25 mouse cellular contexts compared by ENCODE assay signal in the genomic region with DNA sequence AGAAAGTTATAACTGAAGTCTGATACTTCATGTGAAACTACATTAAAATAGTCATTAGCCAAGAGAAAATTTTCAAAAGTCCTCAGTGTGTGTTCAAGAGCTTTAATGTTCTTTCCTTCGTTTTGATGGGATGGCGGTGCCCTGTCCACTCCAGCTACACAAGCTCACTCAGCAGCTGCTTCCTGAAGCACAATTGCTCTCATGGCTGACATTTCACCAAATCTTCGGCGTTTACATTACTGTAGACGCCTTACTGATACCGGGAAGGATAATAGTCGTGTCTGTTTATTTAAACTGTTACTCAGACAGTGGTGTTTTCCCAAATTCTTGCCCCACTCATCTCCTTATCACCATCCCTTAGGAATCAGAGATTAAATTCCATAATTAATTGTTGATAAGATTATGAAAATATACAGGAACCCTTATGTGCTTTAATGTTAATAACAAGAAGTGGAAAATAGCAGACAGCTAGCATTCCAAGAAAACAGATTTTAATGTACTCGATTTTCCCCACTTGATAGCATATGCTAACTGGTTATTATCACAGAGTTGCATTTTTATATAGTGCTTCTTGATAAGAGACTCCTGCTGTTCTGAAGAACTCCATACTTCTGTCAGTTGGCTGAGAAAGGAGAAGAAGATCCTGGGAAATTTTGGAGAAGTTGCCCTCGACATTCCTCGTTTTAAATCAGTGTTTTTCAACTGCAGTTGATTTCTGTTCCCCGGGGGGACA.
"Had no signal": no experiment of that assay in that cellular context is flagged by ENCODE, and none has a peak within 500 bp of the region (broad histone marks: within the 10 kb centered on the region; RNA-seq: fewer than 3 reads in every experiment).

No protein-coding gene starts in this region.

- DNase-seq: gastrocnemius, adult 2 months; gastrocnemius, postnatal 10 days; gastrocnemius, postnatal 25 days; heart, adult 18-20 months; heart, postnatal 10 days; heart, postnatal 4 days; kidney, adult 2 months; kidney, adult 9 months; kidney, postnatal 10 days; kidney, postnatal 25 days; kidney, postnatal 4 days had no signal

- H3K27ac ChIP-seq: gastrocnemius, adult 2 months; heart, embryonic 10.5 days; hindbrain, embryonic 10.5 days; hindbrain, embryonic 12.5 days; hindbrain, embryonic 14.5 days; kidney, embryonic 15.5 days; left cerebral cortex, adult 2 months; limb, embryonic 10.5 days; limb, embryonic 12.5 days had no signal

- H3K4me2 ChIP-seq: heart, embryonic 12.5 days; hindbrain, embryonic 12.5 days; hindbrain, embryonic 14.5 days; kidney, embryonic 15.5 days; limb, embryonic 12.5 days had no signal

- H3K36me3 ChIP-seq: heart, embryonic 10.5 days; heart, embryonic 12.5 days; hindbrain, embryonic 10.5 days; hindbrain, embryonic 12.5 days; kidney, embryonic 15.5 days; limb, embryonic 10.5 days; limb, embryonic 12.5 days had no signal

- H3K27me3 ChIP-seq: heart, embryonic 12.5 days; hindbrain, embryonic 12.5 days; kidney, embryonic 15.5 days; limb, embryonic 12.5 days had no signal

- H3K9ac ChIP-seq: heart, embryonic 12.5 days; hindbrain, embryonic 12.5 days; hindbrain, embryonic 14.5 days; kidney, embryonic 15.5 days; limb, embryonic 12.5 days had no signal

- H3K9me3 ChIP-seq: heart, embryonic 10.5 days; heart, embryonic 12.5 days; hindbrain, embryonic 10.5 days; hindbrain, embryonic 12.5 days; kidney, embryonic 15.5 days; limb, embryonic 10.5 days; limb, embryonic 12.5 days had no signal

- ATAC-seq: forebrain, embryonic 16.5 days; hindbrain, embryonic 16.5 days; inflammation-experienced regulatory T-cells, adult 6 months; intestine, postnatal 0 days had no signal

- H3K4me1 ChIP-seq: hindbrain, embryonic 10.5 days; hindbrain, embryonic 12.5 days; limb, embryonic 10.5 days had no signal

- H3K4me3 ChIP-seq: gastrocnemius, adult 2 months; heart, embryonic 10.5 days; heart, embryonic 12.5 days; hindbrain, embryonic 10.5 days; hindbrain, embryonic 12.5 days; kidney, embryonic 15.5 days; layer of hippocampus, adult 2 months; left cerebral cortex, adult 2 months; limb, embryonic 10.5 days; limb, embryonic 12.5 days had no signal
